Mouse (Mus musculus): Measurements from ENCODE around the gene Fgf22. TPM values are rescaled to one million over a fixed set of nuclear protein-coding genes. Genes with fewer than 3 reads are reported as not detected.
A peak's percentile ranks its signal among the peaks of the same experiment; 100 is the strongest.

Fgf22 gene
- polyA plus RNA-seq, 1 experiment from 2014 or later, result 1.00 TPM

DNA sequence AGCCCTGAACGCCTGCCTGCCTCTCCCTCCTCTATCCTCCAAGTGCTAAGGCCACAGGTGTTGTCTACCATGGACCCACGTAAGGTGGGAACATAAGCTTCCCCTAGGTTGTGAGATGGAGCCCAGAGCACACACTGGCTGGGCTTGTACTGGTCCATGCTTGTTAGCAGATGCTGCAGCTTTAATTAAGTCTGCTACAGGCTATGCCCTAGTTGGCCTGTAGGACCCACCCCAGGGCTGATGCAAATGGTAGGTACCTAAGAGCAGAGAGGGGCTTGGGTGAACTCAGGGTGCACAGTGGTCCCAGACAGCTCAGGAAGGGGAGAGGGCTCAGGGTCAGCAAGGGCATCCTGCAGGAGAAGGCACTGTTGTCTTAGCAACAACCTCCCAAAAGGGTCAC, 34.7 kb downstream of the Fgf22 start:
- no peak for ATAC-seq (ENCODE audit: low FRiP score)
- H3K27me3 ChIP-seq, result peaks cover 11% of the 10 kb centered on the region; the same call in 1 of the 2 replicates
- no peak overlapping the region for H3K27ac ChIP-seq
- H3K4me3 ChIP-seq, result no peak overlapping the region
- H3K9ac ChIP-seq, result no peak overlapping the region
- peaks cover 10% of the 10 kb centered on the region for H3K4me1 ChIP-seq (replicated peaks)
- 48% methylated on average over 2 of the region's 2 CpGs for WGBS
- no peaks in the 10 kb centered on the region for H3K9me3 ChIP-seq
- H3K4me2 ChIP-seq, result no peak overlapping the region
- H3K36me3 ChIP-seq, result no peaks in the 10 kb centered on the region

DNA sequence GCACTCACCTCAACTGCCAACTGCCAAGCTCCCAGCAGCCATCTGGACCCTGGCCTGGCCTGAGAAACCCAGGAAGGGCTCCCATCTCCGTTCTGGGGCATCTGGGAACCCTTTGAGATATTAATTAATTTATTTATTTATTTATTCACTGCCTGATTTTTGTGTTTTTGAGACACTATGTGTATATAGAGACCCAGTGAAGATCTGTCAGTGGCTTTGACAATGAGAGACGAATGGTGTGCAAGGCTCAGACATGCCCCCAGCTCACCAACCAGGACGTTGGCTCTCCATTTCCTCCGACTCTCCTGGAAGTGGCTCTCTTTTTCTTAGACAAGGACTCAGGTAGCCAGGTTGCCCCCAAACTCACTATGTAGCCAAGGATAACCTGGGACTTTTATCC, 36.0 kb downstream of the Fgf22 start, which contains the start of gene Prss57:
Gene Prss57, minus strand, starts transcription at position 101 of the 400 bp plus-strand sequence.
- H3K4me1 ChIP-seq (replicated peaks), result peaks cover 21% of the 10 kb centered on the region
- 0 out of 2 replicates have a peak, but pooled peaks cover 4% of the 10 kb centered on the region for H3K27me3 ChIP-seq
- no peaks in the 10 kb centered on the region for H3K36me3 ChIP-seq
- ATAC-seq (ENCODE audit: low FRiP score), result no peak
- H3K9me3 ChIP-seq, result no peaks in the 10 kb centered on the region
- WGBS, result 92% methylated on average over 4 of the region's 4 CpGs
- H3K27ac ChIP-seq, result no peak within 1 kb of the TSS
- H3K4me3 ChIP-seq, result no peak within 1 kb of the TSS
- H3K9ac ChIP-seq, result no peak within 1 kb of the TSS
- no peak within 1 kb of the TSS for H3K4me2 ChIP-seq

DNA sequence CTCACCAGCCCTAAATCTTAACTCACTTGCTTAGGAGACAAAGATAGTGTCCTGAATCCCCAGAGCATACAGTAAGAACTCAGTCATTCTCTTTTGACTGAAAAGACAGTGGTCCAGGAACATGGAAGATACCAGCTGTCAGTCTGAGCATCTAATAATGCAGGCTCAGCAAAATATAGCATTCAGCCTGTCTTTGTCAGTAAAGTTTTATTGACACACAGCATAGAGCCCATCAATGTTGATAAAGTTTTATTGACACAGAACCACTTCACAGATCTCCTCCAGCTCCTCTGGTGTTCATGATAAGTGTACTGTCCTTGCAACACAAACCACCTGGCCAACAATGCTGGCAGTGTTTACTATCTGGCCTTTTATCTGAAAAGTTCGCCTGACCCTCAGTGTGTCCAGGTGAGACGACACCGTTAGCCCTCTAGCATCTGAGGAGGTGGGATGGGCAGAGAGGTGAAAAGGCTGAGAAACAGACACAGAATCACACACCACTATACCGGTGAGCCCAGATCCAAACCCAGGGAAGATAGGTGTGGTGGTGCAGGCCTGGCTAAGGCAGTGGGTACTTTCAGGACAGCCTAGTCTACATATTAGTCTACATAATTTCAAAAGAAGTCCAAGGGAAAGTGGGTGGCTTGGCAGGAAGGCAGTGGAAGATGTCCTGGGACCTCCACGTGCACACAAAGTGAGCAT, 37.6 kb downstream of the Fgf22 start:
- H3K9me3 ChIP-seq, result no peaks in the 10 kb centered on the region
- 0 out of 2 replicates have a peak, but pooled peaks cover 4% of the 10 kb centered on the region for H3K27me3 ChIP-seq
- 0 out of 2 replicates have a peak, but pooled peaks cover 3% of the 10 kb centered on the region for H3K36me3 ChIP-seq
- H3K4me3 ChIP-seq, result peak overlapping the region; percentile 96
- no peak for ATAC-seq (ENCODE audit: low FRiP score)
- H3K4me1 ChIP-seq (replicated peaks), result peaks cover 37% of the 10 kb centered on the region
- peak overlapping the region; percentile 94 for H3K27ac ChIP-seq
- H3K4me2 ChIP-seq, result no peak overlapping the region
- H3K9ac ChIP-seq, result peak overlapping the region; percentile 97
- WGBS, result 82% methylated on average over 5 of the region's 5 CpGs

DNA sequence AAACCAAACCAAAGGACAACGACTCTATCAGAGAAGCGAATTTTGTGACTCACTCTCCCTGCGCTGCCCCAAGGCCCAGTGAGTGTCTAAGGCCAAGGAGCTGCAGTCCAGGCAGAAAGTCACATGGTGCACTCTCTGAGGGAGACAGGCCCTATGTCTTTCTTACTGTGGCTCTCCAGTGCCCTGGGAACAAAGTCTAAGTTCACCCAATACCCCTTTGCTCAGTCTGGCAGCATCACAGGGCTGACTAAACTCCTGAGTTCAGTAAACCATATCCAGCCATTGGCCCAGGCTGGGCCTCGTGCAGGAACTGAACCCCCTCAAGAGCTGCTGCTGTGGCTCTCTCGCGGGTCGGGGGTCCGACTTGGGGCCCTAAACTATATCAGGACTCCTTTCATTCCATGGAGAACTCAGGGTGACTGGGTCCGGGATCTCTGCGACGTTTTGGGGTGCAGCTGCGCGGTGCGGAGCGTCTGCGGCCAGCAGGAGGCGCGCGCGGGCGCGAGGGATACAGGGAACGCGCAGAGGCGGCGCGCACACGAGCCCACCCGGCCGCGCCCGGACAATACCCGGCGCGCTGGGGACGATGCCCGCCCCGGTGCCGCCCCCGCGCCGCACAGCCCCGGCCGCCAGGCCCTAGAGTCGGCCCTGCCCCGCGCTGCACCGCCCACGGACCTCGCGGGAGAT, 38.3 kb downstream of the Fgf22 start, which contains the start of gene Palm:
Gene Palm, plus strand, starts transcription at position 522 of the 687 bp plus-strand sequence.
- WGBS, result 5% methylated on average over 51 of the region's 51 CpGs
- H3K27me3 ChIP-seq, result 0 out of 2 replicates have a peak, but pooled peaks cover 4% of the 10 kb centered on the region
- peak within 1 kb of the TSS; percentile 97 for H3K9ac ChIP-seq
- peaks cover 44% of the 10 kb centered on the region for H3K4me1 ChIP-seq (replicated peaks)
- 0 out of 2 replicates have a peak, but pooled peaks cover 3% of the 10 kb centered on the region for H3K36me3 ChIP-seq
- peak within 1 kb of the TSS; percentile 94 for H3K27ac ChIP-seq
- peak within 1 kb of the TSS; percentile 95 for H3K4me2 ChIP-seq
- peak within 1 kb of the TSS; percentile 96 for H3K4me3 ChIP-seq
- H3K9me3 ChIP-seq, result no peaks in the 10 kb centered on the region
- peak; percentile 58 for ATAC-seq (ENCODE audit: low FRiP score)

DNA sequence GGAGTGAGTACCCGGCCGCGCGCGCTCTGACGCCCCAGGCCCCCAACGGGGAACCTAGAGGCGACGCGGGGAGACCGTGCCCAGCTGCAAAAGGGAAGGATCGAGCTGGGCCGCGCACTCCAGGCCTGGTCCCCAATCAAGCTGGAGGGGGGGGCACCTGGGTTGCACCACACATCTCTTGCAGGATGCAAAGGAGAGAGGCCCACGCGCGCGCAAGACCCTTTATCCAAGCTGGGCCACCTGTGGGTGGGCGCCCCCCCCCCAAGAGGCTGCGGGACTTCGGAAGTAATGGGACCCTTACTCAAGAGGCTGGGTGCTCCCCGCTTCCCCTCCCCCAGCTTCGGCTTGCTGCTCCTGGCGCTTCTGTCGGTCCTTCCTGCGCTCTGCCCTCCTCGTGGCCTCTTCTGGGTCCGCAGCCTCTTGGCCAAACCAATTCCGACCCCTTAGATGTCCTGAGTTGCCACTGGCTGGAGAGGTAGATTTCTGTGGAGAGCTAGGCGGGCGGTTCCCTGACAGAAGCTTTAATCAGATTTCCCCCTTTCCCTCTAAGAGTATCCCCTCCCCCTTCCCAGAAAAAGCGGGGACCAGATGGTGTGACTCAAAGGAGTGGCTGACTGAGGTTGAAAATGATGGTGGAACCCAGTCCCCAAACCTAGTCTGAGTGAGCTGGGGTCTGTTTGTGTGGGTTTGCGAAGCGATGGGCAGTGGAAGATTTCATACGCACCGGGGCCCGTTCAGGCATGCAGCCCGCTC, 39.0 kb downstream of the Fgf22 start:
- H3K27ac ChIP-seq, result peak overlapping the region; percentile 94
- peak; percentile 44 for ATAC-seq (ENCODE audit: low FRiP score)
- H3K27me3 ChIP-seq, result 0 out of 2 replicates have a peak, but pooled peaks cover 4% of the 10 kb centered on the region
- no peaks in the 10 kb centered on the region for H3K9me3 ChIP-seq
- H3K4me3 ChIP-seq, result peak overlapping the region; percentile 96
- H3K9ac ChIP-seq, result peak overlapping the region; percentile 97
- H3K36me3 ChIP-seq, result 0 out of 2 replicates have a peak, but pooled peaks cover 3% of the 10 kb centered on the region
- peaks cover 48% of the 10 kb centered on the region for H3K4me1 ChIP-seq (replicated peaks)
- H3K4me2 ChIP-seq, result peak overlapping the region; percentile 95
- 1% methylated on average over 38 of the region's 38 CpGs for WGBS

DNA sequence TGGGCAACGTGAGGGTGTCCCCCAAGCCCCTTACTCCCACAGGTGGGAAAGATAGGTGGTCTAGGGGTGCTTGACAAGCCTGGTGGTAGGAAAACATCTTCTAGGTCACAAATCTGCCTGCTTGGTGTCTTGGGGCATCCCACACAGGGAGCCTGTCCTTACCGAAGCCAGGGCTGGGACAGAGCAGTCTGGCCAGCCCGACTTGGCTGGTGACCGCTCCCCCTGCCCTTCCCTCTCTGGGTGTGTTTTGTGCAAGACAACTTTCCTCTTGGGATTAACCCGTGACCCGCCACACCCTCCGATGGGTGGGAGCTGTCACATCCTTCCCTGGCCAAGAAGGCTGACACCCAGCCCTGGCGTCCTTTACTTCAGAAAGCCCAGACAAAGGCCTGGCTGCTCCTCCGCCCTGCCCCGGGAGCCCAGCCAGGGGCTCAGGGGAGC, 39.6 kb downstream of the Fgf22 start:
- Histone ChIP-seq H3K4me1 (replicated peaks) (peaks cover 51% of the 10 kb centered on the region), H3K4me2 (peak overlapping the region; percentile 95), H3K9me3 (no peaks in the 10 kb centered on the region), H3K4me3 (peak overlapping the region; percentile 96), H3K9ac (peak overlapping the region; percentile 97), H3K36me3 (0 out of 2 replicates have a peak, but pooled peaks cover 3% of the 10 kb centered on the region), H3K27ac (peak overlapping the region; percentile 94), H3K27me3 (0 out of 2 replicates have a peak, but pooled peaks cover 4% of the 10 kb centered on the region)
- ATAC-seq (ENCODE audit: low FRiP score), result peak; percentile 61
- 3% methylated on average over 10 of the region's 10 CpGs for WGBS

DNA sequence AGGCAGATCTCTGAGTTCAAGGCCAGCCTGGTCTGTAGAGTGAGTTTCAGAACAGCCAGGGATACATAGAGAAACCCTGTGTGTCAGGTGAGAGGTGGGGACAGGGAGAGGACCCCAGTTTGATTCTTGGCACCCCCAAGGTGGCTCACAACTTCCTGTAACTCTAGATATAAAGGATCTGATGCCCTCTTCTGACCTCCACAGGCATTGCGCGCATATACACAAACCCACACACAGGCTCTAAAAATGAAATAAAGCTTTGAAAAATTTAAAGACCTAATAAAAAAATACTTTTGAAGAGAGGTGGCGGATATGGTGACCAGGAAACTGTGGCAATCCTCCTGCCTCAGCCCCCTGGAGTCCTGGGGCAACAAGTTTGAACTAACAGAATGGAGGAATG, 41.0 kb downstream of the Fgf22 start:
- Histone ChIP-seq H3K27me3 (no peaks in the 10 kb centered on the region), H3K4me2 (0 out of 2 replicates have a peak overlapping the region, but pooled peaks have one; percentile 95), H3K9ac (no peak overlapping the region), H3K9me3 (no peaks in the 10 kb centered on the region), H3K27ac (no peak overlapping the region), H3K4me1 (replicated peaks) (peaks cover 60% of the 10 kb centered on the region), H3K4me3 (no peak overlapping the region), H3K36me3 (peaks cover 8% of the 10 kb centered on the region)
- no peak for ATAC-seq (ENCODE audit: low FRiP score)
- 98% methylated on average over 3 of the region's 3 CpGs for WGBS

DNA sequence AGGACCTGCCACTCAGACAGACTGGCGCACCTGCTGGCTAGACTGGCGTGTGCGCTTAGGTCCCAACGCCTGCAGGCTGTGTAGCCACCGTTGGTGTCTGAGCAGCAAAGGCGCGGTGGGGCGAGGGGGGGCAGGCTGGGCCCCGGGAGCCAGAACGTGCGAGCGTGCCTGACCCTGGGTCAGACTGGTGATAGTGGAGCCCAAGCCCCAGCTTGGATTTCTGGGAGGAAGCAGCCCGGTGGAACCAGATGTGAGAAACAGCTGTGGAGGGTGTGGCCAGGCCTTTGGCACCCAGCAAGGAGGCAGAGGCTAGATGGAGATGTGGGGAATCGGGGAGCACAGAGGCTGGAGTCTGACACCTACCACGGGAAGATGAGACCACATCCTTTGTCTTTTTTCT, 42.5 kb downstream of the Fgf22 start:
- peak overlapping the region; percentile 70 for H3K9ac ChIP-seq
- H3K4me2 ChIP-seq, result peak overlapping the region; percentile 95
- H3K4me3 ChIP-seq, result peak overlapping the region; percentile 26
- peak overlapping the region; percentile 74 for H3K27ac ChIP-seq
- H3K27me3 ChIP-seq, result no peaks in the 10 kb centered on the region
- H3K4me1 ChIP-seq (replicated peaks), result peaks cover 74% of the 10 kb centered on the region
- 36% methylated on average over 15 of the region's 15 CpGs for WGBS
- no peak for ATAC-seq (ENCODE audit: low FRiP score)
- H3K36me3 ChIP-seq, result peaks cover 8% of the 10 kb centered on the region
- no peaks in the 10 kb centered on the region for H3K9me3 ChIP-seq

DNA sequence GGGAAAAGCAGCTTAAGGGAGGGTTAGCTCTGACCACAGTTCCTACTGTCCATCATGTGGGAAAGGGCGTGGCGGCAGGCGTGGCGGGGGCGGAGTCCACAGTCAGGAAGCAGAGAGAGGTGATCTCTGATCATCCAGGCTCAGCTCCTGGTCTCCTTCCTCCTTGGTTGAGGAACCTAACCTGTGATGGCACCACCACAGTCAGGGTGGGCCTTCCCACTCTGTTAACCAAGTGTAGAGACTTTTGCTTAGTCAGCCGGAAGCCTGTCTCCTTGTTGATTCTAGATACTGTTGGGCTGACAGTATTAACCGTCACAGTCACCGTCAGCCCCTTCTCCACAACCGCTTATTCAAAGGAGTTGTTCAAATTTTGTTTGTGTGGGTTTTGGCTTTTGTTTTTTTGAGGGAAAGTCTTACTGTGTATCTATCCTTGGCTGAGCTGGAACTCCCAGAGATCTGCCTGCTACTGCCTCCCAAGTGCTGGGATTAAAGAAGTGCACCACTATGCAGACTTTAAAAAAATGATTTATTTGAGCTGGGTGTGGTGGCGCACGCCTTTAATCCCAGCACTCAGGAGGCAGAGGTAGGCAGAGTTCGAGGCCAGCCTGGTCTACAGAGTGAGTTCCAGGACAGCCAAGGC, 43.5 kb downstream of the Fgf22 start:
- peaks cover 79% of the 10 kb centered on the region for H3K4me1 ChIP-seq (replicated peaks)

DNA sequence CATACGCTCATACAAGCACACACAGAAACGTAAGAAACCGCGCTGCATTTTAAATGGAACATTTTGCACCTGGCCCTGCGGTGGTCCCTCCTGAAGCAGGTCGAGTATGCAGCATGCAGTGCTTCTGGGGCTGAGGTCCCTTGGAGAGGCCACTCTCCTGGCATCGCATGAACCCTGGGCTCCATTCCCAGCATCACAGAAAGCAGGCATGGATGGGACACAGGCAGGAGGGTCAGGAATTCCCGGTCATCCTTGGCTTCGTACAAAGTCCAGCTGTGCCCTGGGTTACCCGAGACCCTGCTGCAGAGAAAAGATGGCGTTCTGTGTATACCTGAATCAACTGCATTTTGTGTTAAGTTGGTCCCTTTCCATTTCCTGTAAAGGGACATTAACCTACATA, 45.6 kb downstream of the Fgf22 start:
- Histone ChIP-seq H3K9me3 (no peaks in the 10 kb centered on the region), H3K4me2 (no peak overlapping the region), H3K9ac (peak overlapping the region; percentile 53; the same call in 1 of the 2 replicates), H3K27ac (peak overlapping the region; percentile 48), H3K27me3 (no peaks in the 10 kb centered on the region), H3K4me1 (replicated peaks) (peaks cover 88% of the 10 kb centered on the region), H3K4me3 (no peak overlapping the region), H3K36me3 (peaks cover 8% of the 10 kb centered on the region)
- 76% methylated on average over 11 of the region's 11 CpGs for WGBS
- no peak for ATAC-seq (ENCODE audit: low FRiP score)

More for the DNA sequence above, 43.5 kb downstream of the Fgf22 start:
- Histone ChIP-seq H3K4me3 (no peak overlapping the region), H3K9ac (no peak overlapping the region), H3K36me3 (peaks cover 8% of the 10 kb centered on the region), H3K27ac (peak overlapping the region; percentile 18; the same call in 1 of the 2 replicates), H3K27me3 (no peaks in the 10 kb centered on the region), H3K9me3 (no peaks in the 10 kb centered on the region), H3K4me2 (no peak overlapping the region)
- ATAC-seq (ENCODE audit: low FRiP score), result no peak
- 92% methylated on average over 12 of the region's 12 CpGs for WGBS

DNA sequence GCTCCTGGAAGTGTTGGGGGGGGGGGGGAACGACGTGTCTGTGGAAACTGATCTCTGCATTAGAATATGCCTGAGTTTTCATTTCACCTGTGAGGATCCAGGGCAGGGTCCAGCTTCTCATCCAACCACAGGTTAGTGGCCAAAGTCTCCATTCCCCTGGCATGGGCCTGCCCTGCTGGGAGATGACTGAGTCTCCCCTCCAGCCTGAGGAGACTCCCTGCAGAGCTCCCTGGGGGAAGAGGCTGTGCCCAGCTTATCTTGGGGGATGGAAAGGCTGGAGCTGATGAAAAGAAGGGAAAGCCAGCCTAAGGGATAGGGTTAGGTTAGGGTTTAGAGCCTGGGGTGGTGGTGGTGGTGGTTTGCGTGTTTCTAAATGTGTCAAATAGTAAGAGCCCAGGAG, 47.0 kb downstream of the Fgf22 start:
- no peak for ATAC-seq (ENCODE audit: low FRiP score)
- WGBS, result 13% methylated on average over 3 of the region's 3 CpGs
- Histone ChIP-seq H3K27me3 (no peaks in the 10 kb centered on the region), H3K36me3 (peaks cover 10% of the 10 kb centered on the region), H3K27ac (peak overlapping the region; percentile 98), H3K9ac (peak overlapping the region; percentile 68), H3K4me2 (peak overlapping the region; percentile 26), H3K9me3 (no peaks in the 10 kb centered on the region), H3K4me1 (replicated peaks) (peaks cover 87% of the 10 kb centered on the region), H3K4me3 (no peak overlapping the region)
